1 mouse cellular context compared by ENCODE assay signal in the genomic region with DNA sequence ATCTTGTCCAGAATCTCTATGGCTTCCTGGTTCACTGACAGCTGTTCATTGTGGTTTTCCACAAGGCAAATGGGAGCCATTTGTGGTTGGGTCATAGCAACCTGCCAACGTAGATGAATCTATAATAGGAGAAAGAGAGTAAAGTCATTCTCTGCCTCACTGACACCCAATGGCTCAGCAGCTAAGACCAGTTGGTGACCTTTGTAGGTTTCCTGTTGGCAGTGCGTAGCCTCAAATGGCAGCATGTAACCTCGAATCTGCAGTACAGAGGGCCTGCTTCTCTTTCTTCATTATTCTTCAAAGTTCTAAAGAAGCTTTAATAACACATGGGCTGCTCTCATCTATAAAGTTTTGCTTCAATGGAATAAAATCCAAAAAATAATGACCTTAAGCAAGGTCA. TPM values are rescaled to one million over a fixed set of nuclear protein-coding genes. Genes with fewer than 3 reads are reported as not detected.
"Had no signal": no experiment of that assay in that cellular context is flagged by ENCODE, and none has a peak within 500 bp of the region (broad histone marks: within the 10 kb centered on the region; RNA-seq: fewer than 3 reads in every experiment).

No protein-coding gene starts in this region.

RNA-seq across cellular contexts. Expression of a gene that starts 57.5 kb away (rescaled TPM):
- total RNA-seq: neutrophil, adult 5-6 weeks had no signal
